Mouse (Mus musculus): ENCODE measurements around the gene Zp1. TPM values are rescaled to one million over a fixed set of nuclear protein-coding genes. Genes with fewer than 3 reads are reported as not detected.

Gene Zp1
- polyA plus RNA-seq, 1 experiment from 2014 or later, result not detected

- Histone ChIP-seq H3K27me3 (ENCODE audit: low read depth, poor library complexity, severe bottlenecking) (peaks cover 41% of the 10 kb centered on the region), H3K36me3 (peaks cover 44% of the 10 kb centered on the region), H3K4me1 (peaks cover 19% of the 10 kb centered on the region), H3K4me3 (peak overlapping the region; percentile 57), H3K27ac (replicated peaks) (peak overlapping the region; percentile 91), H3K9me3 (replicated peaks) (no peaks in the 10 kb centered on the region; the same call in 1 of the 2 replicates)
- WGBS, result 1% methylated on average over 40 of the region's 40 CpGs
- peak; percentile 74 for DNase-seq (ENCODE audit: low spot score)
Observed at GRCm38 (mm10) chr19:10940801-10941457, 20.5 kb upstream of the Zp1 start.

GRCm38 (mm10) chr19:10940097-10940800 is 19.8 kb upstream of the Zp1 start:
- Histone ChIP-seq H3K27me3 (ENCODE audit: low read depth, poor library complexity, severe bottlenecking) (peaks cover 41% of the 10 kb centered on the region), H3K27ac (replicated peaks) (peak overlapping the region; percentile 91), H3K4me1 (peaks cover 22% of the 10 kb centered on the region), H3K36me3 (peaks cover 38% of the 10 kb centered on the region), H3K4me3 (peak overlapping the region; percentile 57), H3K9me3 (replicated peaks) (no peaks in the 10 kb centered on the region; the same call in 1 of the 2 replicates)
- 16% methylated on average over 37 of the region's 37 CpGs for WGBS
- DNase-seq (ENCODE audit: low spot score), result peak; percentile 87

GRCm38 (mm10) chr19:10938771-10939170 is 18.3 kb upstream of the Zp1 start:
- H3K27me3 ChIP-seq (ENCODE audit: low read depth, poor library complexity, severe bottlenecking), result peaks cover 41% of the 10 kb centered on the region

GRCm38 (mm10) chr19:10937110-10937563 is 16.7 kb upstream of the Zp1 start, which contains the start of gene Ptgdr2:
Gene Ptgdr2 (plus strand): TSS chr19:10937160.
- peaks cover 39% of the 10 kb centered on the region for H3K27me3 ChIP-seq (ENCODE audit: low read depth, poor library complexity, severe bottlenecking)
- WGBS, result 63% methylated on average over 5 of the region's 5 CpGs
- no peak for DNase-seq (ENCODE audit: low spot score)

More at GRCm38 (mm10) chr19:10938771-10939170, 18.3 kb upstream of the Zp1 start:
- H3K9me3 ChIP-seq (replicated peaks), result no peaks in the 10 kb centered on the region; the same call in 1 of the 2 replicates
- H3K27ac ChIP-seq (replicated peaks), result no peak overlapping the region
- DNase-seq (ENCODE audit: low spot score), result no peak
- H3K4me3 ChIP-seq, result no peak overlapping the region
- 68% methylated on average over 3 of the region's 3 CpGs for whole genome bisulfite sequencing
- H3K4me1 ChIP-seq, result peaks cover 33% of the 10 kb centered on the region
- H3K36me3 ChIP-seq, result peaks cover 23% of the 10 kb centered on the region

GRCm38 (mm10) chr19:10936077-10936476 is 15.6 kb upstream of the Zp1 start:
- no peak for DNase-seq (ENCODE audit: low spot score)
- 93% methylated on average over 5 of the region's 5 CpGs for WGBS
- Histone ChIP-seq H3K4me1 (peaks cover 27% of the 10 kb centered on the region), H3K36me3 (no peaks in the 10 kb centered on the region), H3K9me3 (replicated peaks) (no peaks in the 10 kb centered on the region; the same call in 1 of the 2 replicates), H3K27me3 (ENCODE audit: low read depth, poor library complexity, severe bottlenecking) (peaks cover 31% of the 10 kb centered on the region), H3K4me3 (no peak overlapping the region), H3K27ac (replicated peaks) (no peak overlapping the region)

More at GRCm38 (mm10) chr19:10937110-10937563, 16.7 kb upstream of the Zp1 start, which contains the start of gene Ptgdr2:
- H3K4me1 ChIP-seq, result peaks cover 33% of the 10 kb centered on the region
- H3K36me3 ChIP-seq, result peaks cover 7% of the 10 kb centered on the region
- H3K9me3 ChIP-seq (replicated peaks), result no peaks in the 10 kb centered on the region; the same call in 1 of the 2 replicates
- no peak within 1 kb of the TSS for H3K27ac ChIP-seq (replicated peaks)
- H3K4me3 ChIP-seq, result no peak within 1 kb of the TSS

GRCm38 (mm10) chr19:10935029-10935428 is 14.6 kb upstream of the Zp1 start:
- 27% methylated on average over 5 of the region's 5 CpGs for WGBS
- no peak for DNase-seq (ENCODE audit: low spot score)
- Histone ChIP-seq H3K9me3 (replicated peaks) (no peaks in the 10 kb centered on the region; the same call in 1 of the 2 replicates), H3K4me3 (no peak overlapping the region), H3K36me3 (no peaks in the 10 kb centered on the region), H3K27ac (replicated peaks) (peak overlapping the region; percentile 15; the same call in 1 of the 2 replicates), H3K27me3 (ENCODE audit: low read depth, poor library complexity, severe bottlenecking) (peaks cover 28% of the 10 kb centered on the region), H3K4me1 (peaks cover 16% of the 10 kb centered on the region)

GRCm38 (mm10) chr19:10930641-10931040 is 10.2 kb upstream of the Zp1 start:
- no peaks in the 10 kb centered on the region for H3K27me3 ChIP-seq (ENCODE audit: low read depth, poor library complexity, severe bottlenecking)
- no peaks in the 10 kb centered on the region for H3K36me3 ChIP-seq
- DNase-seq (ENCODE audit: low spot score), result no peak
- 85% methylated on average over 2 of the region's 2 CpGs for WGBS
- H3K27ac ChIP-seq (replicated peaks), result no peak overlapping the region
- no peak overlapping the region for H3K4me3 ChIP-seq
- no peaks in the 10 kb centered on the region for H3K9me3 ChIP-seq (replicated peaks)
- H3K4me1 ChIP-seq, result peaks cover 29% of the 10 kb centered on the region

GRCm38 (mm10) chr19:10926666-10927065 is 6.2 kb upstream of the Zp1 start:
- H3K36me3 ChIP-seq, result no peaks in the 10 kb centered on the region
- DNase-seq (ENCODE audit: low spot score), result no peak
- no peak overlapping the region for H3K4me3 ChIP-seq
- peak overlapping the region; percentile 79 for H3K27ac ChIP-seq (replicated peaks)
- H3K27me3 ChIP-seq (ENCODE audit: low read depth, poor library complexity, severe bottlenecking), result no peaks in the 10 kb centered on the region
- peaks cover 16% of the 10 kb centered on the region for H3K4me1 ChIP-seq
- no peaks in the 10 kb centered on the region for H3K9me3 ChIP-seq (replicated peaks)
- 47% methylated on average over 4 of the region's 4 CpGs for WGBS

- DNase-seq (ENCODE audit: low spot score), result no peak
- H3K36me3 ChIP-seq, result no peaks in the 10 kb centered on the region
- WGBS, result 27% methylated on average over 6 of the region's 6 CpGs
- no peaks in the 10 kb centered on the region for H3K27me3 ChIP-seq (ENCODE audit: low read depth, poor library complexity, severe bottlenecking)
- peak overlapping the region; percentile 79 for H3K27ac ChIP-seq (replicated peaks)
- no peaks in the 10 kb centered on the region for H3K9me3 ChIP-seq (replicated peaks)
- no peak overlapping the region; the same call in 1 of the 2 replicates for H3K4me3 ChIP-seq
- H3K4me1 ChIP-seq, result peaks cover 16% of the 10 kb centered on the region
Observed at GRCm38 (mm10) chr19:10926123-10926621, 5.7 kb upstream of the Zp1 start.

GRCm38 (mm10) chr19:10924220-10924619 is 3.8 kb upstream of the Zp1 start:
- no peaks in the 10 kb centered on the region for H3K9me3 ChIP-seq (replicated peaks)
- no peak overlapping the region for H3K27ac ChIP-seq (replicated peaks)
- H3K36me3 ChIP-seq, result no peaks in the 10 kb centered on the region
- no peaks in the 10 kb centered on the region for H3K27me3 ChIP-seq (ENCODE audit: low read depth, poor library complexity, severe bottlenecking)
- no peak overlapping the region for H3K4me3 ChIP-seq
- 65% methylated on average over 4 of the region's 4 CpGs for WGBS
- no peak for DNase-seq (ENCODE audit: low spot score)
- H3K4me1 ChIP-seq, result peaks cover 16% of the 10 kb centered on the region

- Histone ChIP-seq H3K36me3 (no peaks in the 10 kb centered on the region), H3K9me3 (replicated peaks) (no peaks in the 10 kb centered on the region), H3K4me3 (no peak overlapping the region), H3K4me1 (peaks cover 5% of the 10 kb centered on the region), H3K27ac (replicated peaks) (no peak overlapping the region), H3K27me3 (ENCODE audit: low read depth, poor library complexity, severe bottlenecking) (no peaks in the 10 kb centered on the region)
- DNase-seq (ENCODE audit: low spot score), result no peak
- 79% methylated on average over 3 of the region's 3 CpGs for WGBS
Observed at GRCm38 (mm10) chr19:10921058-10921457, 626 bp upstream of the Zp1 start.

GRCm38 (mm10) chr19:10918321-10918991 is 2.0 kb downstream of the Zp1 start:
- no peak overlapping the region for H3K27ac ChIP-seq (replicated peaks)
- 93% methylated on average over 10 of the region's 10 CpGs for WGBS
- H3K36me3 ChIP-seq, result no peaks in the 10 kb centered on the region
- H3K4me1 ChIP-seq, result no peaks in the 10 kb centered on the region
- H3K9me3 ChIP-seq (replicated peaks), result no peaks in the 10 kb centered on the region
- H3K27me3 ChIP-seq (ENCODE audit: low read depth, poor library complexity, severe bottlenecking), result no peaks in the 10 kb centered on the region
- DNase-seq (ENCODE audit: low spot score), result no peak
- H3K4me3 ChIP-seq, result no peak overlapping the region

All from midbrain, embryonic 10.5 days (tissue).